Mouse (Mus musculus) cerebellum, adult 9-10 months (tissue): ENCODE measurements around the gene Dpf3.

Experiments
- DNase-seq: peaks from one replicate; pipeline ENCODE4 v3.0.0; 2022

Dpf3 gene

GRCm38 (mm10) chr12:83405374-83406125 lies 82.0 kb downstream of the Dpf3 start:
- DNase-seq, result no peak

- no peak for DNase-seq
These were observed 85.2 kb downstream of the Dpf3 start for GRCm38 (mm10) chr12:83402270-83402669.

- DNase-seq, result no peak
These were observed 95.5 kb downstream of the Dpf3 start for GRCm38 (mm10) chr12:83392011-83392410.

- no peak for DNase-seq
These were observed 100.0 kb downstream of the Dpf3 start for GRCm38 (mm10) chr12:83387554-83387953.

GRCm38 (mm10) chr12:83381072-83381471 lies 106.4 kb downstream of the Dpf3 start:
- DNase-seq, result no peak

GRCm38 (mm10) chr12:83380016-83380415 lies 107.5 kb downstream of the Dpf3 start:
- DNase-seq, result no peak

GRCm38 (mm10) chr12:83375015-83375831 lies 112.3 kb downstream of the Dpf3 start:
- no peak for DNase-seq

GRCm38 (mm10) chr12:83373081-83373480 lies 114.4 kb downstream of the Dpf3 start:
- DNase-seq, result no peak

GRCm38 (mm10) chr12:83372290-83372689 lies 115.2 kb downstream of the Dpf3 start:
- DNase-seq, result no peak

- no peak for DNase-seq
These were observed 117.3 kb downstream of the Dpf3 start for GRCm38 (mm10) chr12:83370221-83370620.

- DNase-seq, result no peak
These were observed 118.1 kb downstream of the Dpf3 start for GRCm38 (mm10) chr12:83369416-83369815.

GRCm38 (mm10) chr12:83367486-83367885 lies 120.0 kb downstream of the Dpf3 start:
- DNase-seq, result no peak

GRCm38 (mm10) chr12:83364771-83365170 lies 122.7 kb downstream of the Dpf3 start:
- DNase-seq, result no peak

- DNase-seq, result no peak
These were observed 125.7 kb downstream of the Dpf3 start for GRCm38 (mm10) chr12:83361801-83362200.

- DNase-seq, result no peak
These were observed 134.9 kb downstream of the Dpf3 start for GRCm38 (mm10) chr12:83352640-83353039.

- no peak for DNase-seq
These were observed 137.8 kb downstream of the Dpf3 start for GRCm38 (mm10) chr12:83349736-83350135.

GRCm38 (mm10) chr12:83348246-83348645 lies 139.3 kb downstream of the Dpf3 start:
- DNase-seq, result no peak

- DNase-seq, result peak; percentile 89
These were observed 144.7 kb downstream of the Dpf3 start for GRCm38 (mm10) chr12:83342875-83343185.

GRCm38 (mm10) chr12:83342035-83342874 lies 145.3 kb downstream of the Dpf3 start:
- DNase-seq, result peak; percentile 89

GRCm38 (mm10) chr12:83340960-83341359 lies 146.6 kb downstream of the Dpf3 start:
- DNase-seq, result peak; percentile 74

GRCm38 (mm10) chr12:83338345-83338744 lies 149.2 kb downstream of the Dpf3 start:
- no peak for DNase-seq

GRCm38 (mm10) chr12:83337776-83338149 lies 149.8 kb downstream of the Dpf3 start:
- DNase-seq, result no peak

GRCm38 (mm10) chr12:83337077-83337775 lies 150.3 kb downstream of the Dpf3 start:
- DNase-seq, result no peak
